Mouse (Mus musculus): ENCODE results near the gene Ncaph2.

The Ncaph2 gene

GRCm38 (mm10) chr15:89343325-89343724 is 12.2 kb upstream of the Ncaph2 start:
- no peak for DNase-seq (ENCODE audit: low read depth)

GRCm38 (mm10) chr15:89350447-89350846 is 5.1 kb upstream of the Ncaph2 start:
- no peak for DNase-seq (ENCODE audit: low read depth)

DNA sequence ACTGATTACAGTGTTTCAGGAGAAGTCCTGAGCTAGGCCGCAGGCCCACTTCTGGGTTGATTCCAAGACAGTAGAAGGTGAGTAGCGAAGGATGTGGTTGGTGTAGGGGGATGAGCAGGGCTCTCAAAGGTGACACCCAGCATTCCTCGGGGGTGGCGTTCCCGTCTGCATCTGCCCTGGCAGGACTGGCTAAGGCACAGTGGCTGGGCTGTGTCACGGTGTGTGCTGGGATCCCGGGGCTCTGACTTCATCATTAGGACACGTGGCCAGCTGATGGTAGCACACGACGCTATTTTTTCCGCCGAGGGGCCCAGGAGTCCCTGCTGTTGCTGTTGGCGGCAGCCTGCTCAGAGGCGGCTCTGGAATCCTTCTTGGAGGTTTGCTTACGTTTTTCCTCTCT is 4.2 kb upstream of the Ncaph2 start:
- DNase-seq (ENCODE audit: low read depth) = no peak

GRCm38 (mm10) chr15:89352054-89352453 is 3.5 kb upstream of the Ncaph2 start:
- DNase-seq (ENCODE audit: low read depth) = no peak

GRCm38 (mm10) chr15:89352795-89353194 is 2.7 kb upstream of the Ncaph2 start:
- DNase-seq (ENCODE audit: low read depth) = no peak

DNA sequence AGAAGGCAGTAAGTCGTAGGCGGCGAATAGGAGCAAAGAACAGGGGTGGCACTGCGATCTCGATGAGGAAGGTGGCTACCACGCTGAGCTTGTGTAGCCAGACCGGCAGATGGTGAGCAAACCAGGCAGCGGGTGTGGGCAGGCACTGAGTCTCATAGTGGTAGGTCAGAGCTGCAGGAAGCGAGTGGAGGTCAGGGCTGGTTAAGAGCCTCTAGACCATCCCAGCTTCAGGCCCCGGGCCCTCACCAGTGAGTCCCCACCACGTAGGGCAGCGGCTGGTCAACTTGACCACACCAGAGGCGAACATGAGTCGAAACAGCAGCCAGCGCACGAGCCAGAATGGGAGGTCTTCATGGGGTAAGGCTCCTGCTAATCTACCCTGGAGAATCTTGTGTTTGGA is 1.7 kb upstream of the Ncaph2 start:
- DNase-seq (ENCODE audit: low read depth) = no peak

DNA sequence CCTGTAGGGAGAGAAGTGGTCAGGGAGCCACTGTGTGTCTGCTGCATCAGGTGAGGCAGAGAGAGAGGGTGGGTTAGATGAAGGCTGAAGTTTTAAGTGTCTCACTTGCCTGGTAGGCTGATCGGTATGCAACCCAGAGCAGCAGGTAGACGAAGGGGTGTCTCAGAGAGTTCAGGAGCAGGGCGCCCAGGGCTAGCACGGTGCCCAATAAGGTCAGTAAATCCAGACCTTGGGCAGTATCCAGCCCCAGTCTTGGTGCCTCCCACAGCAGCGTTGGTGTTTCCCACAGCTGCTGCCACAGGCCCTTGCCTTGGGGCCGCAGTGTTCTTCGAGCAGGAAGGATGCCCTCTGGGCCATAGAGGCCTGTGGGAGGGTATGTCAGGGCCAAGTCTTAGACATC is 1.1 kb upstream of the Ncaph2 start:
- DNase-seq (ENCODE audit: low read depth) = no peak

DNA sequence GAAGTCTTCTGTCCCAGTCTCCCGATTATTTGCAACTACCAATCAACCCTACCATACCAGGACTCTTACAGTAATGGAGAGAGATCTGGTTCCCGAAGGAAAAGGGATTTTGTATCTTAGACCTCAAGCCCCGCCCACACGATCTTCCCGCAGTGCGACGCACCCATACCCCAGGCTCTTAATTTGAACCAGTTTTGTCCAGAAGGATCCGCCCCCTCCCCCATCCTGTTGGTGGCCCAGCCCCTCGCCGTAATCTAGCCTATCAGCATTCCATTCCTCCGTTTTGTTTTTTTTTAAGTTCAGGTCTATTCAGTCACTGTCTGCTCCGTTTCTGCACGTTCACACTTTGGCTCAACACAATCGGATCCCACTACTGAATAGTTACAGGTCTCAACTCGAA is 853 bp downstream of the Ncaph2 start:
- DNase-seq (ENCODE audit: low read depth) = peak; percentile 61

GRCm38 (mm10) chr15:89358784-89359183 is 3.3 kb downstream of the Ncaph2 start:
- no peak for DNase-seq (ENCODE audit: low read depth)

- DNase-seq (ENCODE audit: low read depth) = no peak
These were observed 7.5 kb downstream of the Ncaph2 start for GRCm38 (mm10) chr15:89363051-89363450.

DNA sequence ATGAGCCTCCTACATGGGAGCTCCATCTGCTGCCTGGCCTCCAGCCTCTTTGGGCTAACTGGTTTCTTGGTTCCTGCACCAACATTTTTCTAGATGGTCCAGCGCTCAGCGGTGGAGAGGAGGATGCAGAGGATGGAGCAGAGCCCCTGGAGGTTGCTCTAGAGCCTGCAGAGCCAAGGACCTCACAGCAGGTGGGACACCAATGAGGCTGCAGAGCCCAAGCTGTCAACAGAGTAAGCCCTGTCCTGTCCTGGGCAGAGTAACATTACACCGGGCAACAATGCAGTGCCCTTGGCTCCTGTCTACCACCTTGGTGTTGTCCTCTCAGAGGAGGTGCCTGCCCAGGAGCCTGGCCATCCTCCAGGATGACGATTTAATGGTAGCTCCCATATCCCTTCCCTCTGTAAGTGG is 9.6 kb downstream of the Ncaph2 start:
- DNase-seq (ENCODE audit: low read depth) = no peak

- DNase-seq (ENCODE audit: low read depth) = no peak
These were observed 16.5 kb downstream of the Ncaph2 start for GRCm38 (mm10) chr15:89372068-89372467.

DNA sequence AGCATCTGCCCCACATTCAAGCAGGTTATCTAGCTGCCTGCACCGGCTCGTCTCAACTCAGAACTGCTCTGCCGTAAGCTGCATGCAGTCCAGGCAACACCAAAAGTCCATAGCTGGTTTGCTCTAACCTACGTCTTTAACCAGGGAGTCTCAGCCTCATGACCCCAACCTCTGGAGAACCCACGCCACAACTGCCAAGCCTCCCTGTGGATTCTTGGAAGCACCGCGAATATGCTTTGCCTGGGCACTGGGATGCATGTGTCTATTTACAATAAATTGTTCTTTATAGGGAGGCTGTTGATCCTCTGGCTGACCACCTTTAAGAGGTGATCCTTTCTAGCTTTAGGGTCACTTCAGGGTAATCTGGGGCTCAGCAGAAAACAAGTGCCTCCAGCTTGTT is 17.0 kb downstream of the Ncaph2 start:
- DNase-seq (ENCODE audit: low read depth) = no peak

DNA sequence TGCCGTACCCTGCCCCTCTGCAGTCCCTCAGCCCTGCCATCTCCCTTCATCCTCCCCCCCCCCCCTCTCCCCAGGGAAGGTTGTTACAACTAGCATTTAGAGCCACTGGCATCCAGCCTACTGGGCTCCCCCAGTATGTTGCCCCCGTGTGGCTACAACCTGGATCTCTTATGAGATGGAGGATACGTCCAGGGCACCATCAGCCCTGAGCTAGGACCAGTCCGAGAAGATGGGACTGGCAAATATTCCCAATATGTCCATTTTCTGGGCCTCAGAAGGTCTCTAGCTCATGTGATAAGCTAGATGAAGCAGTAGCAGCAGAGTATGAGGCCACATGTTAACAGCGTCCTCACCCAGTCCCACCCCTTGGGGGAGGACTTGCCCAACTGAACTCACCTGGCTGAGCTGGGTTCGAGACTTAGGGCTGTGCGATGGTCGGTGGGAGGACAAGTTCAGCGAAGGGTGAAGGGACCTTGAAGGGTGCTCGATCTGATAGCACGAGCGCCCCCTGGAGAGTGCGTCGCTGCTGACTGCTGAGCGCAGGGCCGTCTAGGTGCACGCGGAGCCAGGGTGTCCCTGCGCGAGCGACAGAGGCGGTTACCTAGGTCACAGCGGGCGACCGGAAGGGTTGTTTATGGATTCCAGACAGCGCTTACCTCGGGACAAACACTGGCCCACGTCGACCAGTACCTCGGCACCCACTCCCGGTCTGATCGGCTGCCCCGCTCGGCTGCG is 17.7 kb downstream of the Ncaph2 start:
- peak; percentile 57 for DNase-seq (ENCODE audit: low read depth)

DNA sequence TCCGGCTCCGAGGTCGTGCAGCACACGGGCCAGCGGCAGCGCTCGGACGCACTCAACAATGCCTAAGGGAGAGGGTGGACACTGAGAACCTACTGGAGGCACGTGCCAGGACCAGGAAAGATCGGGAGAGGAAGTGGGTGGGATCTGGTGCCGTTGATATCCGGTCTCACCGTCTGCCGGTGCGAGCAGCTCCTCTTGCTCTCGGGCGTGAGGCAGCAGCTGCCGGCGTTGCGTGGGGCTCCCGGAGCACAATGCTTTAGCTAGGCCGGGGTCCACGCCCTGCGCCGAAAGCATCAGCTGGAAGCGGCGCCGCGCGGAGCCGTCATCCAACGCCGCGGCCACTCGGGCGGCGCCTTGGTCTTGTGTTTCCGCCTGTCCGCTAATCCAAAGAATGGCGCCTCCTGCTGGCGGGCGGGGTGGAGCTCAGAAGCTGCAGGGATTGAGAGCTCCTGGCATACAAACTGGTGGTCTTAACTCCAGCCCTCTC is 18.3 kb downstream of the Ncaph2 start, which contains the start of gene Sco2:
Gene Sco2 (minus strand): TSS at position 85 of the 487 bp plus-strand sequence.
- peak; percentile 71 for DNase-seq (ENCODE audit: low read depth)

- DNase-seq (ENCODE audit: low read depth) = no peak
These were observed 18.8 kb downstream of the Ncaph2 start for GRCm38 (mm10) chr15:89374340-89374739.

DNA sequence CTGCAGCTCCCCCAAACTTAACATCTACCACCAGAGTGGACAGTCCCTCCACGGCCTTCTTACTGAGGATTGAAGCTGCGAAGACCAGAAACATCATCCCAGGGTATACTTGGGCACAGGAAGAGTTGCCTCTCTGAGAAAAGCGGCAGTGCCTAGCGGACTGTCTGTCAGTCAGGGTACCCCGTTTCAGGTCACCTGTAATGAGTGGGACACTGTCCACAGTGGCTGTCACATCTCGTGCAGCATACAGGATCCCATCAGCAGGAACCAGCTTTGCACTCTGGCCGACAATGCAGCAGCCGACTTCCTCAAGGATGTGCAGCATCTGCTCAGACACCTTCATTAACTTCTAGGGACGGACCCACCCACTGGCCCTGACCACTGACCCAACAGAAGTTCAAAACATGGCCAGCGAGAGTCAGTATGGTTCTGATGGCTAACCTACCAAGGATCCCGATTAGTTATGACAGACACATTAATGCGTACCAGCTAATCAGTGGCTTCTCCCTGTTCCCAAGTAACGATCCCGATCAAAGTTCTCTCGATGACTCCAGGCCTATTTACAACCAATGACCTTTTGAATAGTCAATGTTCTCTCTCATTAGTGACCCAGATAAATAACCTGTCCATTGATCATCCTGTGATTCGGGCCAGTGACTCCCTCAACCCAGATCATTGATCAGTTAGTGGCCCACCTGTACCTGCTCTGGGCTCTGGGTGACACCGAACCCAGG is 19.4 kb downstream of the Ncaph2 start:
- DNase-seq (ENCODE audit: low read depth) = no peak

GRCm38 (mm10) chr15:89376040-89376439 is 20.5 kb downstream of the Ncaph2 start:
- DNase-seq (ENCODE audit: low read depth) = no peak

GRCm38 (mm10) chr15:89376957-89377356 is 21.4 kb downstream of the Ncaph2 start, which contains the start of gene Tymp:
TSS of gene Tymp (minus strand) at chr15:89377039.
- DNase-seq (ENCODE audit: low read depth) = no peak

- no peak for DNase-seq (ENCODE audit: low read depth)
These were observed 21.8 kb downstream of the Ncaph2 start for GRCm38 (mm10) chr15:89377362-89377761.

DNA sequence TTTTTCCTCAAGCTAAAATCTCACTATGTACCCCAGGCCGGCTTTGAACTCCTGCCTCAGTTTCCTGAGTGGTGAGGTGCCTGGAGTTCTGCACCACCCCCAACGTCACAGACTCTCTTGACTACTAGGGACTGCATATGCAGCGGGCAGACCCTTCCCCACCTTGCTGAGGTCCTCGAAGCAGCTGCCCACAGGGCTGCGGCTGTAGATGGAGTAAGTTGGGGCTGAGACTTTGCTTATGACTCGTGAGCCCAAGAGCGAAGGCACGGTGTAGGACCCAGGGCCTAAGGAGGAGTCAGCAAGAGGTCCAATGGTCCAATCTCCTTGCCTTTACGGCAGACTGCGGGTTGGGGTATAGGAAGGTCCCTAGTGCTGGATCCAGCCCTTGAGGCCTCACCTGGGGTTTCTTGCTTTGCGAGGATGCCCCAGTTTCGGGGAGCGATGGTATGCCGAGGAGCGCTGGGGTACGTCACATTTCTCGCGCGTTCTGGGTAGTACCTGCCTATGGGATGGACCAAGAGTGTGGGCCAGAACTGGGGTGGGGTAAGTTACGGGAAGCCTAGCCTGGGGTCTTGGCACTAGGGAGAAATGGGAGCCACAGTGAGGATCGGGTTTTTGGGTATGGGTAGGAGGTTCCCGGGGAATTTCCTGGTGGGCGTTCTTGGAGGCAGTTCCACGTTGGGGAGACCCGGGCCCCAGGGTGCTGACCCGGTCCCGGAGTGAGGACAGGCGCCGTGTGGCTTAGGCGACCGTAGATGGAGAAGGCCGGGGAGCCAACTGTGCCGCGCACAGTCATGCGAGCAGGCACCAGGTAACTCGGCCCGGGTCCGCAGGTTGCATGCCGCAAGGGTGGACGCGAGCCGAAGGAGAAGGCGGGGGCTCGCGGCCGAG is 22.7 kb downstream of the Ncaph2 start:
- DNase-seq (ENCODE audit: low read depth) = no peak

GRCm38 (mm10) chr15:89378831-89379401 is 23.4 kb downstream of the Ncaph2 start, which contains the start of gene Odf3b:
TSS of gene Odf3b (minus strand) at chr15:89379282.
- no peak for DNase-seq (ENCODE audit: low read depth)

All from fibroblast of lung, adult 2 months (primary cell).